Mouse (Mus musculus): ENCODE measurements around the gene Ndufa3. TPM values are rescaled to one million over a fixed set of nuclear protein-coding genes. Genes with fewer than 3 reads are reported as not detected.

Ndufa3 gene
- total and polyA plus RNA-seq, 2 experiments from 2014 or later = 258 to 464 TPM

- H3K27ac ChIP-seq (ENCODE audit: low read depth, low read length) = no peak overlapping the region
- no peak overlapping the region for H3K9ac ChIP-seq
- no peaks in the 10 kb centered on the region for H3K4me1 ChIP-seq (ENCODE audit: insufficient read depth)
- DNase-seq (no peak), ATAC-seq (no peak)
- H3K27me3 ChIP-seq (ENCODE audit: insufficient read depth, low read length) = no peaks in the 10 kb centered on the region
- H3K4me2 ChIP-seq (ENCODE audit: low read depth) = no peak overlapping the region
- 66% methylated on average over 6 of the region's 6 CpGs for WGBS
- no peak for TF ChIP-seq CTCF (IDR thresholded peaks at IDR 0.05; ENCODE audit: low read depth)
- no peak overlapping the region for H3K4me3 ChIP-seq (ENCODE audit: low read depth, low read length)
- no peaks in the 10 kb centered on the region for H3K9me3 ChIP-seq (ENCODE audit: low read length)
- no peaks in the 10 kb centered on the region for H3K36me3 ChIP-seq (ENCODE audit: insufficient read depth)
These were observed 38.1 kb upstream of the Ndufa3 start for GRCm38 (mm10) chr7:3578952-3579546.

- H3K4me1 ChIP-seq (ENCODE audit: insufficient read depth) = no peaks in the 10 kb centered on the region
- H3K36me3 ChIP-seq (ENCODE audit: insufficient read depth) = no peaks in the 10 kb centered on the region
- H3K4me3 ChIP-seq (ENCODE audit: low read depth, low read length) = no peak overlapping the region
- no peak overlapping the region for H3K9ac ChIP-seq
- ATAC-seq (no peak), DNase-seq (no peak)
- no peaks in the 10 kb centered on the region for H3K27me3 ChIP-seq (ENCODE audit: insufficient read depth, low read length)
- TF ChIP-seq CTCF (IDR thresholded peaks at IDR 0.05; ENCODE audit: low read depth) = no peak
- no peak overlapping the region for H3K27ac ChIP-seq (ENCODE audit: low read depth, low read length)
- H3K9me3 ChIP-seq (ENCODE audit: low read length) = no peaks in the 10 kb centered on the region
- no peak overlapping the region for H3K4me2 ChIP-seq (ENCODE audit: low read depth)
- WGBS = 65% methylated on average over 2 of the region's 2 CpGs
These were observed 37.1 kb upstream of the Ndufa3 start for GRCm38 (mm10) chr7:3580029-3580428.

- Histone ChIP-seq H3K4me1 (ENCODE audit: insufficient read depth) (no peaks in the 10 kb centered on the region), H3K27me3 (ENCODE audit: insufficient read depth, low read length) (no peaks in the 10 kb centered on the region), H3K9me3 (ENCODE audit: low read length) (no peaks in the 10 kb centered on the region), H3K27ac (ENCODE audit: low read depth, low read length) (no peak overlapping the region), H3K36me3 (ENCODE audit: insufficient read depth) (no peaks in the 10 kb centered on the region), H3K4me2 (ENCODE audit: low read depth) (no peak overlapping the region), H3K4me3 (ENCODE audit: low read depth, low read length) (no peak overlapping the region), H3K9ac (no peak overlapping the region)
- WGBS = 22% methylated on average over 6 of the region's 6 CpGs
- DNase-seq (no peak), ATAC-seq (no peak; the same call in 1 of the 2 replicates)
- no peak for TF ChIP-seq CTCF (IDR thresholded peaks at IDR 0.05; ENCODE audit: low read depth)
These were observed 31.4 kb upstream of the Ndufa3 start for GRCm38 (mm10) chr7:3585763-3586162.

- DNase-seq (no peak), ATAC-seq (no peak)
- no peak for TF ChIP-seq CTCF (IDR thresholded peaks at IDR 0.05; ENCODE audit: low read depth)
- 4% methylated on average over 5 of the region's 5 CpGs for WGBS
- Histone ChIP-seq H3K36me3 (ENCODE audit: insufficient read depth) (no peaks in the 10 kb centered on the region), H3K27me3 (ENCODE audit: insufficient read depth, low read length) (no peaks in the 10 kb centered on the region), H3K9ac (no peak overlapping the region), H3K4me2 (ENCODE audit: low read depth) (no peak overlapping the region), H3K27ac (ENCODE audit: low read depth, low read length) (no peak overlapping the region), H3K9me3 (ENCODE audit: low read length) (no peaks in the 10 kb centered on the region), H3K4me1 (ENCODE audit: insufficient read depth) (no peaks in the 10 kb centered on the region), H3K4me3 (ENCODE audit: low read depth, low read length) (no peak overlapping the region)
These were observed 30.9 kb upstream of the Ndufa3 start for GRCm38 (mm10) chr7:3586255-3586654.

- Histone ChIP-seq H3K4me3 (ENCODE audit: low read depth, low read length) (no peak overlapping the region), H3K4me2 (ENCODE audit: low read depth) (no peak overlapping the region), H3K36me3 (ENCODE audit: insufficient read depth) (no peaks in the 10 kb centered on the region), H3K9ac (no peak overlapping the region), H3K27ac (ENCODE audit: low read depth, low read length) (no peak overlapping the region), H3K9me3 (ENCODE audit: low read length) (no peaks in the 10 kb centered on the region), H3K4me1 (ENCODE audit: insufficient read depth) (no peaks in the 10 kb centered on the region), H3K27me3 (ENCODE audit: insufficient read depth, low read length) (no peaks in the 10 kb centered on the region)
- no peak for DNase-seq
- TF ChIP-seq CTCF (IDR thresholded peaks at IDR 0.05; ENCODE audit: low read depth) = no peak
- ATAC-seq = no peak
- WGBS = 66% methylated on average over 1 of the region's 1 CpGs
These were observed 29.9 kb upstream of the Ndufa3 start for GRCm38 (mm10) chr7:3587292-3587691.

- no peaks in the 10 kb centered on the region for H3K4me1 ChIP-seq (ENCODE audit: insufficient read depth)
- H3K4me3 ChIP-seq (ENCODE audit: low read depth, low read length) = no peak overlapping the region
- 80% methylated on average over 3 of the region's 3 CpGs for WGBS
- TF ChIP-seq CTCF (IDR thresholded peaks at IDR 0.05; ENCODE audit: low read depth) = no peak
- no peak overlapping the region for H3K9ac ChIP-seq
- H3K9me3 ChIP-seq (ENCODE audit: low read length) = no peaks in the 10 kb centered on the region
- DNase-seq (no peak), ATAC-seq (no peak)
- H3K27me3 ChIP-seq (ENCODE audit: insufficient read depth, low read length) = no peaks in the 10 kb centered on the region
- no peak overlapping the region for H3K4me2 ChIP-seq (ENCODE audit: low read depth)
- H3K36me3 ChIP-seq (ENCODE audit: insufficient read depth) = no peaks in the 10 kb centered on the region
- no peak overlapping the region for H3K27ac ChIP-seq (ENCODE audit: low read depth, low read length)
These were observed 26.6 kb upstream of the Ndufa3 start for GRCm38 (mm10) chr7:3590550-3590949.

- WGBS = 79% methylated on average over 1 of the region's 1 CpGs
- H3K4me2 ChIP-seq (ENCODE audit: low read depth) = no peak overlapping the region
- no peak overlapping the region for H3K27ac ChIP-seq (ENCODE audit: low read depth, low read length)
- no peak overlapping the region for H3K9ac ChIP-seq
- TF ChIP-seq CTCF (IDR thresholded peaks at IDR 0.05; ENCODE audit: low read depth) = no peak
- no peaks in the 10 kb centered on the region for H3K4me1 ChIP-seq (ENCODE audit: insufficient read depth)
- no peaks in the 10 kb centered on the region for H3K9me3 ChIP-seq (ENCODE audit: low read length)
- no peak for DNase-seq
- no peaks in the 10 kb centered on the region for H3K36me3 ChIP-seq (ENCODE audit: insufficient read depth)
- no peaks in the 10 kb centered on the region for H3K27me3 ChIP-seq (ENCODE audit: insufficient read depth, low read length)
- no peak for ATAC-seq
- no peak overlapping the region for H3K4me3 ChIP-seq (ENCODE audit: low read depth, low read length)
These were observed 25.6 kb upstream of the Ndufa3 start for GRCm38 (mm10) chr7:3591534-3591933.
